Mouse (Mus musculus) liver, adult 2 months (tissue): ENCODE data around the gene Gm42906.

Experiments used
- CTCF ChIP-seq: fragments of 200-500 bp; IDR thresholded peaks from 2 replicates; pipeline ENCODE4 v1.5.1; 2011; ENCODE audit warnings: low read depth, low read length, control low read depth
- POLR2A ChIP-seq: fragments of 200-500 bp; IDR thresholded peaks from 2 replicates; pipeline ENCODE4 v1.6.1; 2011; ENCODE audit warnings: low read length, control low read depth; ENCODE audit not compliant: insufficient read depth; ENCODE audit errors: extremely low read depth

DNA sequence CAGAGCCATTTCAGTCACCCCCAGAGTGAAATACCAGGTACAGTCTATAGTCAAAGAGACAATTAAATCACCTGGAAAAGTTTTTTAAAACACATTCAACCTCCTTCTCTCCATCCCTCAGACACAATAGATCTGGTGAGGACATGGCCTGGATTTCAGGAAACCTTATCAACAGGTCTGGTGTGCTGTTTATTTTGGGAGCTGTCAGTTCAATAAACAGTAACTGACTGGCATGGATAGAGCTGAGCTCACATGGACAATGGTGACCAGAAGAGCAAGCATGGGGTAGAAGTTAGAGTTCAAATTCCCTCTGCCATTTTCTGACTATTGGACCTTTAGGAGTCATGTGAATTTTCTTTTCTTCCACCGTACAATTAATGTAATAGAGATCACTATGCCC is 205.2 kb downstream of the Gm42906 start:
- TF ChIP-seq POLR2A (no peak), CTCF (no peak)
